Comparison of ENCODE assay signal across 8 mouse cellular contexts in genomic region chr2:36203011-36203825, GRCm38 (mm10). TPM values are rescaled to one million over a fixed set of nuclear protein-coding genes. Genes with fewer than 3 reads are reported as not detected.
DNase-seq lines count a peak whose midpoint lies in the region; ATAC-seq and TF ChIP-seq lines count a peak whose summit lies in the region.

No protein-coding gene starts in this region.

- no peaks in the 10 kb centered on the region for H3K4me1 ChIP-seq in kidney, adult 2 months (ENCODE audit: control insufficient read depth, insufficient read depth, low read length)
- peaks cover 34% of the 10 kb centered on the region for H3K4me1 ChIP-seq in forebrain, embryonic 13.5 days

- 9% methylated on average over 39 of the region's 39 CpGs for WGBS in kidney, adult 2 months
- WGBS in forebrain, embryonic 13.5 days, result under 1% methylated on average over 39 of the region's 39 CpGs

- TF ChIP-seq CTCF in kidney, adult 2 months (conservative IDR thresholded peaks at IDR 0.05; ENCODE audit: insufficient read depth, insufficient read length, low read depth, low read length), result no peak

- no peak for TF ChIP-seq POLR2A in kidney, adult 2 months (IDR thresholded peaks at IDR 0.05; ENCODE audit: low read depth, low read length)

- H3K4me2 ChIP-seq in forebrain, embryonic 13.5 days, result peak overlapping the region; percentile 80

- no peaks in the 10 kb centered on the region for H3K9me3 ChIP-seq in forebrain, embryonic 13.5 days (replicated peaks)

- no peak overlapping the region for H3K27ac ChIP-seq in kidney, adult 2 months (ENCODE audit: insufficient read depth, low read depth, low read length)
- H3K27ac ChIP-seq in forebrain, embryonic 13.5 days, result peak overlapping the region; percentile 87

- H3K4me3 ChIP-seq in kidney, adult 2 months (ENCODE audit: insufficient read depth, low read depth, low read length), result 0 out of 2 replicates have a peak overlapping the region, but pooled peaks have one; percentile 6
- H3K4me3 ChIP-seq in forebrain, embryonic 13.5 days, result peak overlapping the region; percentile 45

- no peaks in the 10 kb centered on the region for H3K36me3 ChIP-seq in kidney, adult 2 months (ENCODE audit: control insufficient read depth, insufficient read depth, low read length)
- H3K36me3 ChIP-seq in forebrain, embryonic 13.5 days (ENCODE audit: poor library complexity, severe bottlenecking), result no peaks in the 10 kb centered on the region

- ATAC-seq in forebrain, embryonic 13.5 days, result peak; percentile 86
- peak; percentile 40; the same call in 1 of the 2 replicates for ATAC-seq in megakaryocyte-erythroid progenitor cell, adult 5-6 weeks (replicated peaks; ENCODE audit: low FRiP score, low TSS enrichment, poor library complexity, severe bottlenecking)

- no peaks in the 10 kb centered on the region for H3K27me3 ChIP-seq in kidney, adult 2 months (replicated peaks; ENCODE audit: control insufficient read depth, insufficient read depth, low read length)
- peaks cover 59% of the 10 kb centered on the region for H3K27me3 ChIP-seq in forebrain, embryonic 13.5 days

- peak; percentile 30 for DNase-seq in kidney, adult 2 months
- no peak for DNase-seq in kidney, adult 18-20 months
- peak; percentile 45 for DNase-seq in MN1 (ENCODE audit: low spot score)
- peak; percentile 53 for DNase-seq in kidney, postnatal 10 days
- DNase-seq in right cerebral cortex, postnatal 36 days (ENCODE audit: low spot score in 2 of 2), result peak; percentile 38 to 54
- DNase-seq in ovary, postnatal 10 days (ENCODE audit: low spot score), result no peak

- H3K9ac ChIP-seq in forebrain, embryonic 13.5 days, result peak overlapping the region; percentile 64

RNA-seq across cellular contexts. Expression of gene Ptgs1, which starts 27.0 kb away (rescaled TPM):
- polyA plus RNA-seq in kidney, adult 2 months (2012; rRNA removed), result 25.6 and 28.2 TPM in 2 replicates
- polyA plus RNA-seq in forebrain, embryonic 13.5 days (2015; fragmentation: Nextera tagmentation; extraction: Ambion mirVana), result 2.2 and 2.4 TPM in 2 replicates
- 1.2 and 8.5 TPM in 2 replicates for total RNA-seq in megakaryocyte-erythroid progenitor cell, adult 5-6 weeks (2014; fragmentation: Nextera tagmentation)
- total RNA-seq in megakaryocyte-erythroid progenitor cell, adult 5-6 weeks (2017), result 0.47 and 9.1 TPM in 2 replicates

Comparison
In these comparisons a context has a peak if more than half of its experiments do, and no peak if none do; other contexts are left out.
1. DNase-seq: peak in kidney, adult 2 months (single experiment), MN1 (single experiment), kidney, postnatal 10 days (single experiment) and right cerebral cortex, postnatal 36 days (2 of 2); none in kidney, adult 18-20 months (single experiment) and ovary, postnatal 10 days (single experiment).